Comparison of ENCODE assay signal across 7 mouse cellular contexts in genomic region chr7:141443081-141443821, GRCm38 (mm10). TPM values are rescaled to one million over a fixed set of nuclear protein-coding genes. Genes with fewer than 3 reads are reported as not detected.
A peak's percentile ranks its signal among the peaks of the same experiment; 100 is the strongest.
DNase-seq lines count a peak whose midpoint lies in the region; ATAC-seq lines count a peak whose summit lies in the region.

No protein-coding gene starts in this region.

- H3K27ac ChIP-seq in forebrain, embryonic 13.5 days, result peak overlapping the region; percentile 63
- H3K27ac ChIP-seq in neural tube, embryonic 11.5 days (ENCODE audit: low read depth, low read length), result no peak overlapping the region

- ATAC-seq in forebrain, embryonic 13.5 days, result no peak
- ATAC-seq in neural tube, embryonic 11.5 days (ENCODE audit: insufficient read depth, low FRiP score, low TSS enrichment), result no peak
- ATAC-seq in frontal cortex, adult (ENCODE audit: low TSS enrichment), result no peak

- peaks cover 34% of the 10 kb centered on the region for H3K36me3 ChIP-seq in forebrain, embryonic 13.5 days (ENCODE audit: poor library complexity, severe bottlenecking)
- 0 out of 2 replicates have a peak, but pooled peaks cover 3% of the 10 kb centered on the region for H3K36me3 ChIP-seq in neural tube, embryonic 11.5 days (ENCODE audit: control insufficient read depth, insufficient read depth, low read length)

- no peaks in the 10 kb centered on the region for H3K27me3 ChIP-seq in forebrain, embryonic 13.5 days
- H3K27me3 ChIP-seq in neural tube, embryonic 11.5 days (ENCODE audit: control insufficient read depth, insufficient read depth, low read length), result no peaks in the 10 kb centered on the region

- H3K4me3 ChIP-seq in forebrain, embryonic 13.5 days, result peak overlapping the region; percentile 45
- H3K4me3 ChIP-seq in neural tube, embryonic 11.5 days (ENCODE audit: low read depth, low read length), result peak overlapping the region; percentile 35

- 20% methylated on average over 12 of the region's 12 CpGs for WGBS in forebrain, embryonic 13.5 days
- 32% methylated on average over 12 of the region's 12 CpGs for WGBS in neural tube, embryonic 11.5 days

- peak overlapping the region; percentile 69 for H3K9ac ChIP-seq in forebrain, embryonic 13.5 days
- peak overlapping the region; percentile 60 for H3K9ac ChIP-seq in neural tube, embryonic 11.5 days (ENCODE audit: low read length)

- peak overlapping the region; percentile 79 for H3K4me2 ChIP-seq in forebrain, embryonic 13.5 days
- peak overlapping the region; percentile 77 for H3K4me2 ChIP-seq in neural tube, embryonic 11.5 days (ENCODE audit: low read depth)

- DNase-seq in right cerebral cortex, postnatal 10 days (ENCODE audit: low spot score in 2 of 2), result peak; percentile 28 to 48
- DNase-seq in right cerebral cortex, adult 18-20 months, result no peak
- DNase-seq in c-Kit-positive CD71-negative TER-119-negative erythroid progenitor cells, embryonic 14.5 days (ENCODE audit: low read depth), result peak; percentile 42
- peak; percentile 47 for DNase-seq in kidney, postnatal 10 days
- peak; percentile 51 for DNase-seq in neural tube, embryonic 11.5 days (ENCODE audit: low spot score)

- H3K4me1 ChIP-seq in forebrain, embryonic 13.5 days, result peaks cover 41% of the 10 kb centered on the region
- H3K4me1 ChIP-seq in neural tube, embryonic 11.5 days (ENCODE audit: control insufficient read depth, insufficient read depth, low read length), result peaks cover 15% of the 10 kb centered on the region

- H3K9me3 ChIP-seq in forebrain, embryonic 13.5 days (replicated peaks), result no peaks in the 10 kb centered on the region
- H3K9me3 ChIP-seq in neural tube, embryonic 11.5 days (ENCODE audit: control insufficient read depth, low read length), result no peaks in the 10 kb centered on the region

RNA-seq across cellular contexts. Expression of gene Pidd1, which starts 0.6 kb away (rescaled TPM):
- 10.9 and 13.4 TPM in 2 replicates for polyA plus RNA-seq in forebrain, embryonic 13.5 days (2015; fragmentation: Nextera tagmentation; extraction: Ambion mirVana)
- 9.5 and 10.3 TPM in 2 replicates for polyA plus RNA-seq in neural tube, embryonic 11.5 days (2014; fragmentation: Nextera tagmentation; extraction: Ambion mirVana)

RNA-seq across cellular contexts. Expression of gene Rplp2, which starts 3.9 kb away (rescaled TPM):
- 939 and 1,119 TPM in 2 replicates for polyA plus RNA-seq in forebrain, embryonic 13.5 days (2015; fragmentation: Nextera tagmentation; extraction: Ambion mirVana)
- 898 and 979 TPM in 2 replicates for polyA plus RNA-seq in neural tube, embryonic 11.5 days (2014; fragmentation: Nextera tagmentation; extraction: Ambion mirVana)

RNA-seq across cellular contexts. Expression of gene Slc25a22, which starts 5.6 kb away (rescaled TPM):
- 58.2 and 65.1 TPM in 2 replicates for polyA plus RNA-seq in forebrain, embryonic 13.5 days (2015; fragmentation: Nextera tagmentation; extraction: Ambion mirVana)
- 45.2 and 45.8 TPM in 2 replicates for polyA plus RNA-seq in neural tube, embryonic 11.5 days (2014; fragmentation: Nextera tagmentation; extraction: Ambion mirVana)

RNA-seq across cellular contexts. Expression of gene Pnpla2, which starts 11.7 kb away (rescaled TPM):
- 19.5 and 21.0 TPM in 2 replicates for polyA plus RNA-seq in forebrain, embryonic 13.5 days (2015; fragmentation: Nextera tagmentation; extraction: Ambion mirVana)
- 14.8 and 17.6 TPM in 2 replicates for polyA plus RNA-seq in neural tube, embryonic 11.5 days (2014; fragmentation: Nextera tagmentation; extraction: Ambion mirVana)

RNA-seq across cellular contexts. Expression of gene Cend1, which starts 14.0 kb away (rescaled TPM):
- polyA plus RNA-seq in forebrain, embryonic 13.5 days (2015; fragmentation: Nextera tagmentation; extraction: Ambion mirVana), result 27.3 and 27.5 TPM in 2 replicates
- polyA plus RNA-seq in neural tube, embryonic 11.5 days (2014; fragmentation: Nextera tagmentation; extraction: Ambion mirVana), result 8.8 and 13.9 TPM in 2 replicates
